Mouse (Mus musculus) retina, postnatal 7 days (tissue): ENCODE data around the gene Tedc1.

Source experiments
- DNase-seq: peaks from one replicate; pipeline ENCODE4 v3.0.0-alpha.2; 2012; ENCODE audit warnings: low read depth, low spot score

The Tedc1 gene

DNA sequence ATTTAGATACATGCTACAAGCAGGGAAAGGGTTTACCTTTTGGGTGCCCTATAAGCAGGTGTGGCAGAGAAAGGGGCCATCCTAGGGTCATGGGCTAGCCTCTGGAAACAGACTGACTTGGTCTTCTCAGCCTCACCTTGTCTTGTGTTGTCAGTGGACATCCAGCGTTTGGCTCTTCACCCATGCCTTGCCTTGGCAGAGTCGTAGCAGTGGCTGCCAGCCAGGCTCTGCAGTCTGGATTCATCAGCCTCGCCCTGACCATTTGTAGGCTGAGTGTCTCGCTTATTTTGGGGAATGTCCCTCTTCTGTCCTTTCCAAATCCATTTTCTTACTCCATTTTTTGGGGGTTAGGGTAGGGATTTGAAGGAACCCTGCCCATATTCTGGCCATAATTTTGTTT lies 45.1 kb downstream of the Tedc1 start:
- no peak for DNase-seq

DNA sequence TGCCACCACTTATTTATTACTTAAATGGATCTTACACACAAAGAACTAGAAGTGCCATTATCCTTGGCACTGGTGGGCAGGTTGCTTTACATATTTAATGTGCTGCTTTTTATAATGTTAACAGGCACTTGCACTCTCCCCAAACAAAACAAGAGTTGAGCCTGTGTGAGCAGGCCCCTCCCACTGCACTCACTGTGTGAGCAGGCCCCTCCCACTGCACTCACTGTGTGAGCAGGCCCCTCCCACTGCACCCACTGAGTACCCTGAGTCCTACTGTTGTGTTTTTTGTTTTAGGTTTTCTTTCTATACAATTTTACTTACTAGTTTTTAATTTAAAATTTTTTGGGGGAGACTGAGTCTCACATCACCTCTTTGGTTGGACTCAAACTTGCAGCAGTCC lies 45.8 kb downstream of the Tedc1 start:
- no peak for DNase-seq

DNA sequence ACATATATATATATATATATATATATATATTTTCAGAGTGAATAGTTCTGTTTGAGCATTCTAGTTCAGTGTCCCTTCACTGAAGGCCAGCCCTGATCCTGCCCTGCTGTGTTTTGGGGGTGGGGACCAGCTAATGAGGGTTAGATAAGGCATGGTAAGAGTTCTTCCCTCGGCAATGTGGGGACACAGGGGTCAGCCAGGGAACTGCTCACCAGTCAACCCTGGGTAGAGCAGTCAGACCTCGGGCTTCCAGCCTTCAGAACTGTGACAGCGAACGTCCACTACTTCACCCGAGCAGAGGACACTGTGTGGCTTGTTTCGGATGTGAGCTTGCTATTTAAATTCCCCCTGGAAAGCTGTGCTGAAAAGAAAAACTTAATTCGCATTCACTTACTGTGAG lies 47.3 kb downstream of the Tedc1 start:
- no peak for DNase-seq

DNA sequence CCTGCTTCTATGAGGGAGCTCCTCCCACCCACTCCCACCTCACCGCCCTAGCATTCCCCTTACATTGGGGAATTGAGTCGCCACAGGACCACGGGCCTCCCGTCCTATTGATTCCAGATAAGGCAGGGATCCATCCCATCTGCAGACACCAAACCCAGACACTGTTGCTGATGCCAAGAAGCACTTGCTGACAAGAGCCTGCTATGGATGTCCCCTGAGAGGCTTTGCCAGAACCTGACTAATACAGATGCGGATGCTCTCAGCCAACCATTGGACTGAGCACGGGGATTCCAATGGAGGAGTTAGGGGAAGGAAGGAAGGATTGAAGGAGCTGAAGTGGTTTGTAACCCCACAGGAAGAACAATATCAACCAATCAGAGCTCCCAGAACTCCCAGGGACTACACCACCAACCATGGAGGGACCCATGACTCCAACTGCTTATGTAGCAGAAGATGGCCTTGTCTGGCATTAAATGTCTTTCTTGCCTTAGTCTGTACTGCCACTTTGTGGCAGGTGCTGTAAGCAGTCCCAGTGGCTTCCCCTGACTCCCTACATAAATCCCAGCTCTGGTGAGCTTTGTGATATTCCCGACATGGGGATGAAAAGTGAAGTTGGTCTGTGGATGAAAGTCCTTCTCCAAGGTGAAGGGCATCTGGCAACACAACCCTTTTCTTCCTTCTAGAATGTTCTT lies 49.2 kb downstream of the Tedc1 start:
- DNase-seq, result no peak

DNA sequence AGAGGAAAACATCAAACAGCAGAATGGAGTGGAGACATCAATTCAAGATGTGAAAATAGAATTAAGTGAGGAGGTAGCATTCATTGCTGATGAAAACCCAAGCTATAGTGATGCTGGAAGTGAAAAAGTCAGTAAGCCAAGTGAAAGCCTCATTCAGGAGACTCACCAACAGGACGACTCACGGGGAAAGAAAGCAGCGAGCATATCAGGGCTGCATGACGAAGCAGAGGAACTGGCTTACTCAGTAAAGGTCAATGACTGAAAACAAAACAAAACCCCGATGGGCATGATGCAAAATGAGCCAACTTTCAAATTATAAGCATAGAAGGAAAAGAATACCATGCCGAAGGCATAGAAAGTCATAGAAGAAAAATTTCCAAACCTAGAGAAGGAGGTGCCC lies 51.5 kb downstream of the Tedc1 start:
- DNase-seq, result no peak

DNA sequence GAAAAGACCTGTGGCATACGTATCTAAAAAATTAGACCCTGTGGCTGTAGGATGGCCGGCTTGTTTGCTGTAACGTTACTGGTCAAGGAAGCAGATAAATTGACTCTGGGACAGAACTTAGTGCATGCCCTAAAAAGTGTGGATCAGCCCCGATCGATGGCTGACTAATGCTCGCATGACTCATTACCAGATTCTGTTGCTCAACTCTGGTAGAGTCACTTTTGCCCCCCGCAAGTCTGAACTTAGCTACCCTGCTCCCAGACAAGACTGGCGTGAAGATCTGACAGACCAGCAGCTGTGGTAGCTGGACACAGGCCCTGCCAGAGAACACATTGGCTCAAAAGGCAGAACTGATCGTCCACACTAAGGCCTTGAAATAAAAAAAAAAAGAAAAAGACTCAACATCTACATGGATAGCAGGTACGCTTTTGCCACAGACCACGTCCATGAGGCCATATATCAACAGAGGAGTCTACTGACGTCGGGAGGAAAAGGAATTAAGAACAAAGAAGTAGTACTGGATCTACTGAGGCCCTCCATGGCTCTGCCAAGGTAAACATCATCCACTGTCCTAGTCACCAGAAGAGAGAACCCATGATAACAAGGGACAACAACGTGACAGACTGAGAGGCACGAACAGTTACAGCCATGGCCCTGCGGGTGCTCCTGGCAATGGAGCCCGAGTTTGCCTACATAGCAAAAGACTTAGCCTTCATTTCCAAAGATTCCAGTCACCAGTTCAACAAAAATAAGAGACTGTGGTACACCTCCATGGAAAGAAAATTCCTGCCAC lies 54.6 kb downstream of the Tedc1 start:
- no peak for DNase-seq

DNA sequence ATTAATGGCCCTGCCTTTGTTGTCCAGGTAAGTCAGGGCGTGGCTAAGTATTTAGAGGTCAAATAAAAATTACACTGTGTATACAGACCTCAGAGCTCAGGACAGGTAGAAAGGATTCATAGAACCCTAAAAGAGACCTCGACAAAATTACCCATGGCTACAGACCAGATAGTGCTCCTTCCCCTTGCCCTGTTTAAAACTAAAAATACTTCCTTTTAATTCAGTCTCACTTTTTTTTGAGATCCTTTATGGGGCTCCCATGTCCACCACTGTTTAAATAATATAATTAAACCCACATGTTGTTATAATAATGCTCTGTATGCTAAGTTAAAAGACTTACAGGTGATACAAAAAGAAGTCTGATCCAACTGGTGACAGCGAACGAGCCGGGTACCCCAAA lies 55.6 kb downstream of the Tedc1 start:
- DNase-seq, result no peak

DNA sequence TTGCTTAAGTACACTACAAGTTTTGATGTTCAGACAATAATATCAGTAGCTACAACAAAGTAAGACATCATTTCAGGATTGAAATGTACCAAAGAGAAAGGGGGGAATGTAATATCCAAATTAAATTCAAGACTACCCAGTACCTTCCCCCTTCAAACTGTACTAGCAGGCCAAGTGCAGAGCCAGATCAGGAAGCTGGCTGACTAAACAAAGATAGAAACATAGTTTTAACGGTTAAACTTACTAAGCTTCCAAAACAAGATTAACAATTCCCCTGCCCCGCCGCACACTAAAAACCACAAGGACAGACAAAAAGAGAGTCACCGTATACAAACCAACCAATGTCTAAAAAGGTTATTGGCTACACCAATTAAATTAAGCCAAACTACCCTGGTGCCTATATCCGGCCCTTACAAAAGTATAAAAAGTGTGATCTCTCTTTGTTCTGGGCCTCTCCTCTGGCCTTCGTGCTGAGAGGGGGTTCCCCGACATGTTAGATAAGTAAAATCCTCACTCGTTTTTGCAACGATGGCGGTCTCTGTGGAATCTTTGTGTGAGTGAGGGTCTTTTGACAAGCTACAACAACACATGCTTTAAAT lies 56.2 kb downstream of the Tedc1 start:
- no peak for DNase-seq

DNA sequence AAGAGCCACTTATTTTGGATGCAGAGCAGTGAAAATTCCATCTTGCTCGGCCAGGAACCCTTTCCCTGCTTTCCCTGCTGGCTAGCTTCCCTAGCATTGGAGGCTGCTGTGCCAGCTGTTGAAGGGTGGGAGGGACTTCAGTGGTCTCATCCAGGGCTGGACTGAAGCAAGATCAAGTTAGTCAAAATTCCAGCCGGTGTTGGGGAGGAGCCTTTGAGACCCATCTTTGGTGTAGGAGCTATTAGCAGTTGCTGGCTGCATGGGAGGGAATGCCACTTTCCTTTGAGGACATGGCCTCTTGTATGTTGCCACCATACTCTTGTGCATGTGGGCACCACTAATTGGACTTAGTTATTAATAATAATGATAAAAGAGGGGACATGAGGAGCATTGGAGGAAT lies 57.0 kb downstream of the Tedc1 start:
- DNase-seq, result no peak

DNA sequence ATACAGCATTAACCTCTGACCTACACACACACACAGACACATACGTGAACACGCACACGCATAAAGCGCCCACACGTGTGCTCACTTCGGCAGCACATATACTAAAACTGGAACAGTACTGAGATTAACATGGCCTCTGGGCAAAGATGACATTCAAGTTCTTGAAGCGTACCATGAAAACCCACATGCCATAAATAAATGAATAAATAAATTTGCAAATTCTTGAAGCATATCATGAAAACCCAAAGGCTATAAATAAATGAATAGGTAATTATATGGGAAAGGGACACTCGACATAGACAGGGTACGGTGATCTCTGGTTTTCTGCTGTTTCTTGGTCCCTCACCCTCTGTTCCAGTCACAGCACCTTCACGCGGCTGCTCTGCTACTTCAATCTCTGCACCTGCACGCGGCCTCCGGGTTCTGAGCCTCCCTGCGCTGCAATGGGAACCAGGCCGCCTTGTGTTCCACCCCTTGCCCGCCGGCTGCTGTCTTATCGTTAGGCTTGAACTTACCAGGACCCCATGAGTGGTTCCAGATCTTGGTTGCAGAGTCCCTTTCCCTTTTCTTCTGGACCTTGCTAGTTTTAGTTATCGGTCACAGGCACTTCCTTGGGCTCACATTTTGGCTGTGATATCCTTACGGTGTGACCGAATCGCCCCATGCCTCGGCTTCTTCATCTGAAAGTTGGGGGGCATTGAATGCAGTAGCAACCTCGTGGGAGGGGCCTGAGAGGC lies 58.0 kb downstream of the Tedc1 start:
- DNase-seq, result no peak

DNA sequence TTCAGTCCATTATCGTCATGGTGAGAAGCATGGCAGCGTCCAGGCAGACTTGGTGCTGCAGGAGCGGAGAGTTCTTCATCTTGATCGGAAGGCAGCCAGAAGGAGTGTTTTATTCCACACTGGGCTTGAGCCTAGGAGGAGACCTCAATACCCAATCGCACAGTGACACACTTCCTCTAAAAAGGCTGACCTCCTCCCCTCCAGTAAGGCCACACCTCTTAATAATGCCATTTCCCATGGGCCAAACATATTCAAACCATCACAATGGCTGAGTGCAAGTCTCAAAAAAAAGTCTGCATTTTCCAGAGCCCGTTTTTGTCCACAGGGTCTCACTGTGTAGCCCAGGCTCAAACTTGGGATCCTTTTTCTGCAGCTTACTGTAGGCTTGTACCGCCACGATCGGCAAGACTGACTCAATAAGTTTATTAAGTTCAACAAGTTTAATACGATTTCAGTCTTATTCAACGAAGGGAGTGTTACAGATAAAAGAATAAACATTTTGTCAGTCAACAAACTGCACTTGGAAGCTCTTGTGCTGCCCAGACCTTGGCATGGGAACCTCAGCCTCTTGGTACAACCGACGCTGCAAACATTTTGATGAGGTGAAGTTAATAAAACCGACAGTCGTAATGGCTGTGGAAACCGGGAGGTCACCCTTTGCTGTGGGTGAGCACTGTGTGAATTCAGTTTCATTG lies 58.9 kb downstream of the Tedc1 start:
- no peak for DNase-seq
